Mouse (Mus musculus): ENCODE results near the gene Milr1. TPM values are rescaled to one million over a fixed set of nuclear protein-coding genes. Genes with fewer than 3 reads are reported as not detected.
A peak's percentile ranks its signal among the peaks of the same experiment; 100 is the strongest.

Milr1 gene
- total and polyA plus RNA-seq, 2 experiments = 0.10 to 0.37 TPM

- Histone ChIP-seq H3K36me3 (ENCODE audit: control insufficient read depth, insufficient read depth, low read length) (peaks cover 26% of the 10 kb centered on the region), H3K27me3 (ENCODE audit: control insufficient read depth, insufficient read depth, low read length) (no peaks in the 10 kb centered on the region), H3K4me1 (ENCODE audit: control insufficient read depth, insufficient read depth, low read length) (peaks cover 7% of the 10 kb centered on the region), H3K9ac (ENCODE audit: low read depth, low read length) (0 out of 2 replicates have a peak overlapping the region, but pooled peaks have one; percentile 26), H3K79me2 (ENCODE audit: control insufficient read depth, insufficient read depth, low read length) (no peaks in the 10 kb centered on the region), H3K27ac (replicated peaks; ENCODE audit: insufficient read depth, low read depth, low read length) (peak overlapping the region; percentile 76), H3K4me3 (ENCODE audit: insufficient read depth, low read depth, low read length) (no peak overlapping the region)
- 24% methylated on average over 7 of the region's 7 CpGs for WGBS
- peak; percentile 87 for DNase-seq (ENCODE audit: extremely low read depth, low read depth, low spot score)
- TF ChIP-seq POLR2A (IDR thresholded peaks at IDR 0.05; ENCODE audit: extremely low read depth, insufficient read depth, low read length) (no peak), CTCF (IDR thresholded peaks at IDR 0.05; ENCODE audit: low read depth, low read length) (no peak)
These were observed 61.5 kb downstream of the Milr1 start for GRCm38 (mm10) chr11:106812410-106813136.

GRCm38 (mm10) chr11:106814601-106815320 lies 63.7 kb downstream of the Milr1 start:
- TF ChIP-seq POLR2A (IDR thresholded peaks at IDR 0.05; ENCODE audit: extremely low read depth, insufficient read depth, low read length) (no peak), CTCF (IDR thresholded peaks at IDR 0.05; ENCODE audit: low read depth, low read length) (no peak)
- peak; percentile 32 for DNase-seq (ENCODE audit: extremely low read depth, low read depth, low spot score)
- H3K4me3 ChIP-seq (ENCODE audit: insufficient read depth, low read depth, low read length) = no peak overlapping the region
- no peaks in the 10 kb centered on the region for H3K79me2 ChIP-seq (ENCODE audit: control insufficient read depth, insufficient read depth, low read length)
- H3K27ac ChIP-seq (replicated peaks; ENCODE audit: insufficient read depth, low read depth, low read length) = no peak overlapping the region
- H3K27me3 ChIP-seq (ENCODE audit: control insufficient read depth, insufficient read depth, low read length) = no peaks in the 10 kb centered on the region
- 74% methylated on average over 14 of the region's 14 CpGs for WGBS
- H3K9ac ChIP-seq (ENCODE audit: low read depth, low read length) = no peak overlapping the region
- peaks cover 13% of the 10 kb centered on the region for H3K4me1 ChIP-seq (ENCODE audit: control insufficient read depth, insufficient read depth, low read length)
- peaks cover 30% of the 10 kb centered on the region for H3K36me3 ChIP-seq (ENCODE audit: control insufficient read depth, insufficient read depth, low read length)

- no peak for DNase-seq (ENCODE audit: extremely low read depth, low read depth, low spot score)
- Histone ChIP-seq H3K4me1 (ENCODE audit: control insufficient read depth, insufficient read depth, low read length) (peaks cover 13% of the 10 kb centered on the region), H3K79me2 (ENCODE audit: control insufficient read depth, insufficient read depth, low read length) (no peaks in the 10 kb centered on the region), H3K36me3 (ENCODE audit: control insufficient read depth, insufficient read depth, low read length) (peaks cover 32% of the 10 kb centered on the region), H3K27me3 (ENCODE audit: control insufficient read depth, insufficient read depth, low read length) (no peaks in the 10 kb centered on the region), H3K27ac (replicated peaks; ENCODE audit: insufficient read depth, low read depth, low read length) (no peak overlapping the region), H3K9ac (ENCODE audit: low read depth, low read length) (no peak overlapping the region), H3K4me3 (ENCODE audit: insufficient read depth, low read depth, low read length) (no peak overlapping the region)
- 94% methylated on average over 2 of the region's 2 CpGs for WGBS
- TF ChIP-seq POLR2A (IDR thresholded peaks at IDR 0.05; ENCODE audit: extremely low read depth, insufficient read depth, low read length) (no peak), CTCF (IDR thresholded peaks at IDR 0.05; ENCODE audit: low read depth, low read length) (no peak)
These were observed 64.3 kb downstream of the Milr1 start for GRCm38 (mm10) chr11:106815331-106815730.

- Histone ChIP-seq H3K4me1 (ENCODE audit: control insufficient read depth, insufficient read depth, low read length) (peaks cover 13% of the 10 kb centered on the region), H3K4me3 (ENCODE audit: insufficient read depth, low read depth, low read length) (no peak overlapping the region), H3K27ac (replicated peaks; ENCODE audit: insufficient read depth, low read depth, low read length) (no peak overlapping the region), H3K79me2 (ENCODE audit: control insufficient read depth, insufficient read depth, low read length) (no peaks in the 10 kb centered on the region), H3K9ac (ENCODE audit: low read depth, low read length) (no peak overlapping the region), H3K36me3 (ENCODE audit: control insufficient read depth, insufficient read depth, low read length) (peaks cover 33% of the 10 kb centered on the region), H3K27me3 (ENCODE audit: control insufficient read depth, insufficient read depth, low read length) (no peaks in the 10 kb centered on the region)
- WGBS = 93% methylated on average over 2 of the region's 2 CpGs
- DNase-seq (ENCODE audit: extremely low read depth, low read depth, low spot score) = no peak
- no peak for TF ChIP-seq POLR2A (IDR thresholded peaks at IDR 0.05; ENCODE audit: extremely low read depth, insufficient read depth, low read length)
- TF ChIP-seq CTCF (IDR thresholded peaks at IDR 0.05; ENCODE audit: low read depth, low read length) = no peak
These were observed 64.7 kb downstream of the Milr1 start for GRCm38 (mm10) chr11:106815761-106816160.

GRCm38 (mm10) chr11:106816316-106816715 lies 65.3 kb downstream of the Milr1 start:
- Histone ChIP-seq H3K27ac (replicated peaks; ENCODE audit: insufficient read depth, low read depth, low read length) (no peak overlapping the region), H3K27me3 (ENCODE audit: control insufficient read depth, insufficient read depth, low read length) (no peaks in the 10 kb centered on the region), H3K4me3 (ENCODE audit: insufficient read depth, low read depth, low read length) (no peak overlapping the region), H3K4me1 (ENCODE audit: control insufficient read depth, insufficient read depth, low read length) (peaks cover 13% of the 10 kb centered on the region), H3K9ac (ENCODE audit: low read depth, low read length) (no peak overlapping the region), H3K36me3 (ENCODE audit: control insufficient read depth, insufficient read depth, low read length) (peaks cover 31% of the 10 kb centered on the region), H3K79me2 (ENCODE audit: control insufficient read depth, insufficient read depth, low read length) (no peaks in the 10 kb centered on the region)
- WGBS = 90% methylated on average over 7 of the region's 7 CpGs
- no peak for DNase-seq (ENCODE audit: extremely low read depth, low read depth, low spot score)
- no peak for TF ChIP-seq POLR2A (IDR thresholded peaks at IDR 0.05; ENCODE audit: extremely low read depth, insufficient read depth, low read length)
- TF ChIP-seq CTCF (IDR thresholded peaks at IDR 0.05; ENCODE audit: low read depth, low read length) = no peak

Data from liver, adult 2 months (tissue).